In genomic region chr9:70359402-70360131, GRCm38 (mm10) we compare ENCODE assay signal across 32 mouse cellular contexts.
DNase-seq lines count a peak whose midpoint lies in the region; ATAC-seq and TF ChIP-seq lines count a peak whose summit lies in the region.
"Had no signal": no experiment of that assay in that cellular context is flagged by ENCODE, and none has a peak within 500 bp of the region (broad histone marks: within the 10 kb centered on the region; RNA-seq: fewer than 3 reads in every experiment).

No protein-coding gene starts in this region.

- TF ChIP-seq CTCF in layer of hippocampus, adult 2 months (conservative IDR thresholded peaks at IDR 0.05) = no peak

- H3K27ac ChIP-seq in layer of hippocampus, adult 2 months = peak overlapping the region; percentile 24; the same call in 1 of the 2 replicates
- H3K27ac ChIP-seq: embryonic facial prominence, embryonic 13.5 days; forebrain, embryonic 10.5 days; forebrain, embryonic 15.5 days; gastrocnemius, adult 2 months; hindbrain, embryonic 12.5 days; hindbrain, postnatal 0 days; intestine, embryonic 15.5 days; limb, embryonic 10.5 days; limb, embryonic 15.5 days; liver, embryonic 13.5 days; macrophage; midbrain, embryonic 13.5 days; stomach, embryonic 15.5 days had no signal

- no peak for DNase-seq in frontal cortex, postnatal 25 days (ENCODE audit: low spot score in 2 of 2)
- DNase-seq in layer of hippocampus, adult 2 months (ENCODE audit: low spot score in 2 of 2) = peak; percentile 32 to 73
- DNase-seq in layer of hippocampus, postnatal 10 days (ENCODE audit: low spot score in 2 of 2) = no peak
- DNase-seq in right cerebral cortex, adult 2 months (ENCODE audit: low spot score in 2 of 2) = peak; percentile 37 to 54
- DNase-seq in right cerebral cortex, postnatal 4 days = no peak
- DNase-seq in cerebellum, postnatal 10 days = no peak
- DNase-seq: adrenal gland, adult 8-10 months; cerebellum, adult 8-10 months; cerebellum, postnatal 36 days; gastrocnemius, adult 2 months; gastrocnemius, postnatal 36 days; heart, adult 18-20 months; heart, postnatal 36 days; kidney, adult 2 months; kidney, postnatal 36 days; liver, embryonic 13.5 days; lung, adult 18-20 months; retina, postnatal 1 day; thymus, postnatal 14 days had no signal

- peak; percentile 85 for ATAC-seq in frontal cortex, adult (ENCODE audit: low TSS enrichment)
- ATAC-seq: forebrain, embryonic 15.5 days; hindbrain, postnatal 0 days; intestine, embryonic 15.5 days; lung, postnatal 0 days; midbrain, embryonic 13.5 days had no signal

- no peak overlapping the region for H3K4me3 ChIP-seq in layer of hippocampus, adult 2 months
- H3K4me3 ChIP-seq: embryonic facial prominence, embryonic 13.5 days; forebrain, embryonic 10.5 days; forebrain, embryonic 15.5 days; gastrocnemius, adult 2 months; hindbrain, embryonic 12.5 days; intestine, embryonic 15.5 days; limb, embryonic 10.5 days; limb, embryonic 15.5 days; liver, embryonic 13.5 days; midbrain, embryonic 13.5 days; stomach, embryonic 15.5 days had no signal

Comparison
In these comparisons a context has a peak if more than half of its experiments do, and no peak if none do; other contexts are left out.
1. DNase-seq: peak in layer of hippocampus, adult 2 months (2 of 2) and right cerebral cortex, adult 2 months (2 of 2); none in frontal cortex, postnatal 25 days (0 of 2), layer of hippocampus, postnatal 10 days (0 of 2), right cerebral cortex, postnatal 4 days (single experiment) and cerebellum, postnatal 10 days (0 of 2).